Mouse (Mus musculus): ENCODE data around the gene Csrp1. TPM values are rescaled to one million over a fixed set of nuclear protein-coding genes. Genes with fewer than 3 reads are reported as not detected.

The Csrp1 gene
- 10 to 100 TPM; 73.3 to 99.3 TPM for total RNA-seq (2021)
- long read RNA-seq, experiment 1, transcript Csrp1-201 (6 exons, 1,823 nt), result major isoform, 42 of 57 reads
- long read RNA-seq, experiment 1, partial matches to known transcripts, result 11 of 57 reads
- long read RNA-seq, experiment 1, other reads (novel, unspliced or antisense), result 3 of 57 reads
- long read RNA-seq, experiment 2, transcript Csrp1-201 (6 exons, 1,823 nt), result major isoform, 25 of 29 reads
- long read RNA-seq, experiment 2, partial matches to known transcripts, result 0 of 29 reads
- long read RNA-seq, experiment 2, other reads (novel, unspliced or antisense), result 4 of 29 reads

DNA sequence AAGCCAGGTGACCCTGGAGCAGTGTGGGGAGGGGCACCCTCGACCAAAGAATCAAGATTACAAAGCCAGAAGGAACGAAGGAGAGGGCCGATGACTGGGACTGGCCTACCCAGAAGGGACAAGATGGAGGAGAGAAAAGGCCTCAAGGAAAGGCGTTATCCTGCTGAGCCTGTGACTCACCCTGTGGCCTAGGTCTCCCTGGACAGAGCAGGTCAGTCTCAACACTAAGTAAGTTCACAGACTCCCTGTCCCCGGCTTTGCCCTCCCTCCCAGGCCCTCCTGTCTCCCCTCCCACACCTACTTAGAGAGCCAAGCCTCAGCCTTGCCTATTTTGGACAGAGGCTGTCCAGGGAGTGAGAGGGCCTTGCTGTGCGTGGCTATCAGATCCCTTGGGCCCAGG, at the start of gene Csrp1:
Gene Csrp1 (plus strand): TSS at position 79 of the 400 bp plus-strand sequence.
- no peak for DNase-seq

DNA sequence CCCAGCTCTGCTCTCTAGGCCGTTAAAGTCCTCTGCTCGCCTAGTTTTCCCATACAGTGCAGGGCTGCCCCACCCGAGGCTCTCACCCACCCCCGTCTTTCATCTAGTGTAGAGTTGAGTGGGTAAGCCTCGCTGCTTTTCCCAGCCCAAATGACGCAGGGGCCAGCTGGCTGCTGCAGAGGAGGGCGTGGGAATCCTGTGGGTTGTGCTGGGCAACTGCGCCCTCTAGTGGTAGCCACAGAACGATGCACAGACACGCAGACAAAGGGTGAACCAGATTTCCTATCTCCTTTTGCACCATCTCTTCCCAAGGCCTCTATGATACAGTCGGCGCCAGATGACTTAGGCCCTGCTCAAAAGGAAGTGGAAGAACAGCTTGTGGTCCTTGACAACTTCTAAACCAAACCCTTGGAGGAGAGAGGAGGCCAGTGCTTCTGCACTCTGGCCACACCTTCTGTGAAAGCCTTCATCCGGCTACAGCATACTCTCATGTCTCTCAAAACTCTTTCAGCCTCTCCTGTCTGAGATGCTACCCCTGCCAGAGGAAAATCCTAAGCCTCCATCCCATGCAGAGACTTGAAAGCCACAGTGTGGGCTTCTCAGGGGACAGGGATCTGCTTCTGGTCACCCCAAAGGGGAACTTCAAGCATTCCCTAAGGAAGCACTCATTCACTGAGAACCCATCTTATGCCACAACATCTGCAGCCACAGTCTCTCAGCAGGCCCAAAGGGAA, 49.3 kb upstream of the Csrp1 start:
- peak; percentile 87 to 92 for DNase-seq

GRCm38 (mm10) chr1:135671406-135671805, 48.5 kb upstream of the Csrp1 start:
- no peak for DNase-seq

- DNase-seq, result peak in 1 of 2 experiments; percentile 53
Measured at GRCm38 (mm10) chr1:135671956-135672355, 47.9 kb upstream of the Csrp1 start.

GRCm38 (mm10) chr1:135672374-135672773, 47.5 kb upstream of the Csrp1 start:
- DNase-seq, result no peak

GRCm38 (mm10) chr1:135673423-135673822, 46.4 kb upstream of the Csrp1 start:
- no peak for DNase-seq

DNA sequence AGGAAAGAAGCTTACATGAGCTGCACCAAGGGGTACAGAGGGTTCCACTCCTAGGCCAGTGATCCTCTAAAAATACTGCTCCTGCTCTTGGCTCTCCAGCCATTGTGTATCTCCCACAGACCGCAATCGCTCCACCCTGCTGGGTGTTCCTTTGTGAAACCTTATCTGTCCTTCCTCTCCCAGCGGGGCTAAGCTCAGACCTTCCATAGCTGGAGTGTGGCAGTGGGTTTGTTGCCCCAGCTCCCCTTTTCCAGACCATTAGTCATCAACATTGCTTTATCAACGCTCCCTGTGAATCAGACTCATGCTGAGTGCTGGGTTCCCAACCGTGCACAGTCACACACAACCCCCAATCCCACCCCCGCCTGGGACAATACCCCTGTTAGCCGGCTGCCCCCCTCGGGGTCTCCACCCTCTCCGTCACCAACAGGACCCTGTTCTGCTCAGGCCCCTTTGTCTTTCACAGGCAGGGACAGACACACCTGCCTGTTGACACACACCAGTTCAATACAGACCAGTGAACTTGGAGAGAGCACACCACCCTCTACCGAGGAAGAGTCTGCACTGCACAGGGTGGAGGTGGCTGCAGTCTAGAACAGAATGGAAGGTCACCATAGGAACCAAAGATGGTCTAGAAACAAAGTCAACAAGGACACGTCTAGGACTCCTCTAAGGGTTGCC, 44.3 kb upstream of the Csrp1 start:
- no peak for DNase-seq

DNA sequence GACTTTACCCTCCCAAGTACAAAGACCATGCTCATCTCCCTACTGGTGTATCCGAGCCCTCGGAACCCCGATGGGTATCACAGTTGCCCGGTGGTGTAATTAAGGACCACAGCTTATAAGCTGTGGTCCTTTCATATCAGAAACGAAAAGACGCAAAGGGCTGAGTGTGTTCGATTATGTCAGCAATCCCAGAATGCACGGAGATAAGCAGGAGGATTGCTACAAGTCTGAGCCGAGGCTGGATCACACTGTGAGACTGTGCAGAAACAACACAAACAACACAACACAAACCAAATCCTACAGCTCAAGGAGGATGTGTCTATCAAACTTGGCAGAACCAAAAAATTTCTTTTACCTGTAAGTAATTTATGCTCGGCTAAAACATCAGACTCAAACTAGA, 43.6 kb upstream of the Csrp1 start:
- no peak for DNase-seq

DNA sequence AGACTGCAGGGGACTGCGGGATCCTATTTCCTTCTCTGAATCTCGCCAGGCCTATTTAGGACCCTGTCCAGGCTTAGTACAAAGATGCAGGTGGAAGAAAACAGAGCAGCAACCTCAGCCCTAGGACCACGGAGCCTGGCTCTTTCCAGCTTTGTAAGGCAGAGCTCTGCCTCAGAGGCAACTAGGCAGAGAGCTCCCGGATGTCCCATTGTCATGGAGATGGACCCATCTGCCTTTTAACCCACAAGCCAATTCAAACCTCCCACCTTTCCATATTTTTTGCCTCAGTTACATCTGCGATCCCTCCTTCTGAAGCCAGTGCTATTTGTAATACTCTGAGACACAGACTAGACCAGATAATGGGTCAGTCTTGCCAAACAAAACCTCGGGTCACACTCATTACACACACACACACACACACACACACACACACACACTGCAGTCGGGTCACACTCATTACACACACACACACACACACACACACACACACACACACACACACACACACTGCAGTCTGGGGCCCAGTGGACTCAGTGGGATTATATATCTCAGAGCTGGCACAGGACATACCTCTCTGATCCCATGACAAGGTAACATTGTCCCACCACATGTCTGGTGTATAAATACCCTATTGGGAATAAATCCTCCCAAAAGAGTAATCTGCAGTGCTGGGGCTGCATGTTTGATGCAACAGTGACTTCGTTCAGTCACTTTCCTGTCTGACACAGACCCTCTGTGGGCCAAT, 42.8 kb upstream of the Csrp1 start:
- no peak for DNase-seq

- DNase-seq, result peak; percentile 66 to 69
Measured at GRCm38 (mm10) chr1:135678145-135678544, 41.7 kb upstream of the Csrp1 start.

GRCm38 (mm10) chr1:135680716-135681115, 39.1 kb upstream of the Csrp1 start:
- DNase-seq, result no peak

DNA sequence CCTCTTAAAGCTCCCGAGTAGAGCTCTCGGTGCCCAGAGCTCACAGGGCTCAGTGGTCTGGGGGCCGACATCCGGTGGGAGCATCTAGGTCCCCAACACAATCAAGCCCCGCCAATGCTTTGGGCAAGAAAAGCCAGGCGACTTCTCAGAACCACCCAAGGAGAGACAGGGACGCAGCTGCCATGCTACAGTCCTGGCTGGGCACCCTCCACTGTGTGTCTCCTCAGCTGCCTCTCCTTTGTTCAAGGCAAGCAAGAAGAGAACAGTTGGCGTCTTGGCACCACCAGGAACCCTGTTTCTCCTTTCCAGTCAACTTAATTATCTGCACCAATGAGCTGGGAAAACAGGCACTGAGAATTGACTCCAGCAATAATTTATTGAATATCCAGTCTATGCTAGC, 38.7 kb upstream of the Csrp1 start:
- no peak for DNase-seq

DNA sequence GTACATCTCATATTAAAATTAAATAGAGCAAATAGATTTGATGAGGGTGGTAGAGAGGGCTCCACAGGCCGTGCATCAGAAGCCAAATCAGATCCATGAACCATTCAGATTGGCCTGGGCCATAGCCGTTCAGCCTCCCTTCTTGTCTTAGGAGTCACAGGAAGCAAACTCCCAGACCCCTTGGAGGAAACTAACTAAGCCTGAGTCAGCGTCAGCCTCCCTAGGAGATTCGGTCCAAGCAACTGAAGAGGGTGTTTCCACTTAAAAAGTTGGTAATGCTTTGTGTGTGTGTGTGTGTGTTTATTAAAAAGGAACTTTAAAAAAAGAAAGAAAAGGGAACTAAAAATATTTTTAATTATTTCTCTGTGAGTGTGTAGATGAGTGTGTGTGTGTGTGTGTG, 35.0 kb upstream of the Csrp1 start:
- no peak for DNase-seq

GRCm38 (mm10) chr1:135685316-135685715, 34.5 kb upstream of the Csrp1 start:
- DNase-seq, result no peak

DNA sequence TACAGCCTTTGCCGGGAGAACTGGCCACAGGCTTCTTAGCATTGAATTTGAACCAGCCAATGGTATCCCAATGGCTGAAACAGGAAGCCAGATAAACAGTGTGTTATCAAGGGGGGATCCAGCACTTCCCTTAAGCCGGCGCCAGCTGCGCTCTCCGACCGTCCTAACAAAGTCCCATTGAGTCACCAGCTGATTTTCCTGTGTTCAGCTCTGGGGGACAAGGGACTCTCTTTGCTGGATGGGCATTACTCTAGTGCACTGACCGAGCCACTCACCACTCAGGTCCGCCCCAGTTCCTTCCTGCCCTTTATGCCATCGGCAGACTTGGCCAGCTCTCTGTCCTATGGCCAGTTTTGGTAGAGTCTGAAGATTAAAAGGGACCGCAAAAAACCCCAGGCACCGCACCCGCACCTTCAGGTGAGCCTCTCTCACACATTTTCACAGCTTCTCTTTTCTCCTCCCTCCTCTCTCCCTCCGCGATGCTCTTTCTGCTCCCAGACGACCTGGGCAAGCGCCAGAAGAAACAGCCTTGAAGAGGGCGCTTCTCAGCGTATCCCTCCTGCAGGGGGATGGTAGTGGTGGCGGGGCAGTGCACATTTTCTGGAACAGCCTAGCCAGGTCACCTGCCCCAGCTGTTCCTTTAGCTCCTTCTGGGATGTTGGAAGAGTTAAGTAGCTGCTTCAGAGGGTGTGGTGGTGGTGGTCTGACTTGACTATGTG, 32.9 kb upstream of the Csrp1 start:
- peak; percentile 62 to 73 for DNase-seq

DNA sequence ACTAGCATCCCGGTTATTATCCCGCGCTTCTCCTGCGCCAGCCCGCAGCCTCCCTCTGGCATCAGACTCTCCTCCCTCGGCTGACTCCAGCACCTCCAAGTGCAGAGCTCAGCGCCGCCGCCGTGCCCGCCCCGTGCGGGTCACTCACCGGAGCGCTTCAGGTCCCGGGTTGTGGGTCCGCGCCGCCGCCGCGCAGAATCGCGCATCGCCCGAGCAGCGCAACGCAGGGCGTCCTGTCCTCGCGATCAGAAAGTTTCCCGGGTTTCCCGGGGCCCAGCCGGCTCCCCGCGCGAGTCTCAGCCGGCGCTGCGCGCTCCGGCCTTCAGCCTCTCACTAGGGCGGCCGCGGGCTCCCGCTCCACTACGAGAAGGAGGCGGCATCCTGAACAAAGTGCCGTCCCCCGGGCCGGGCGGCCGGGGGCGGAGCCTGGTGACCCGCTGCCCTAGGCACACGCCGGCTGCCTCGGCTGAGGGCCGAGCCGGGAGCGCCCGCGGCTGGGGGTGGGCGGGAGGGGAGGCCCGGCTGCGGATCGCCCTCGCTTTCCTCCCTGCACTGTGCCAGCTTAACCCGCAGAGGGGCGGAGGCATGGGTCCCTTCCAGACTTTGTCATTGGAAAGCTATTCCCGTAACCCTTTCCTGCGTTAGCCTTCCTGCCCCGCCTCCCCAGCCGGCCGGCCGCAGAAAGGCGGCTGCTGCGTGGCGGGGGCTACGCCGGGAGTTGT, 31.9 kb upstream of the Csrp1 start:
- DNase-seq, result peak; percentile 93 to 95

GRCm38 (mm10) chr1:135688686-135689085, 31.2 kb upstream of the Csrp1 start:
- DNase-seq, result no peak

DNA sequence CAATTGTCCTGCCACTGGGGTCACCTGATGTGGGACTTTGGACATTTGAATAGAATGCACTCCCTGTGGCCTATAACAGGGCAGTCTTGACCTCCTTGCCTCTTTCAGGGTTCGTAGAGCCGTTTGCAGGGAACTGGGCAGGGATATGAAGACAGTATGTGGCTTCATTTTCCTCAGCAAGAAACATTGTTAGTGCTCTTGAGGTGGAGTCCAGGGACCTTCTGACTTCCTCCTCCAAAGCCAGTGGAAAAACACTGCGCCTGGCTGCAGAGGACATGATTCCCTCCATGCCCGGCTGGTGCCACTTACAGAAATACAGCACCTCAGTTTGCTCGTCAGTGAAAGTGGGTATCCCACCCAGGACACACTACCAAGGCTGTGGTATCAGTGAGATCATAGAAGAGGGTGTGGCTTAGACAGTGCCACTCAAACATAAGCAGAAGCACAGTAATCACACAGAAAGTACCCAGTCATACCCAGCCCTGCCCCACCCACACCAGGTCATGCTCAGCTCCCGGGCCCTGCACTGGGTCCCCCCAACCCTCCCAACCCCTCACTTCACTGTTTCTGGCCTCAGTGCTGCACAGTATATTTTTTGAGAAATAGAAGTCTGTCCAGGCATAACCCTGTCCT, 29.0 kb upstream of the Csrp1 start:
- DNase-seq, result peak in 1 of 2 experiments; percentile 30

DNA sequence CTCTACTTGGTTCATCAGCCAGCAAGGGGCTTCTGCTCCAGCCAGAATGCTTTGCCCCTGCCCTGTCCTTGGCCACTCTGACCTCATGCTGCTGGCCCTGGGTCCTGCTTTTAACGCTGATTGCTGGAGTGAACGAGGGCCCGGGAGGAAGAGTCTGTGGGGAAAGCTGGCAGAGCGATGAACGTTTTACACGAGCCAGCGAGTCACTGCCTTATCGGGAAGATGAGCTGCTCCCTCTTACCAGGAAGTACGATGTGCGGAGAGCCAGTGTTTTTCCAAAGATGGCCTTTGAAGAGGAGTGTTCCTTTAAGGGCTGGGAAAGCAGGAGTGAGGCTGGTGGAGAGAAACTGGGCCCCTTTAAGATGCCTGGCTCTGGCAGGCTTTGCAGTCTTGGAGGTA, 28.4 kb upstream of the Csrp1 start:
- DNase-seq, result peak; percentile 33 to 53

- DNase-seq, result peak; percentile 38 to 55
Measured at GRCm38 (mm10) chr1:135694181-135694580, 25.7 kb upstream of the Csrp1 start.

All from adrenal gland, postnatal 36 days (tissue).